Mouse (Mus musculus): ENCODE data around the gene Traf2.
A peak's percentile ranks its signal among the peaks of the same experiment; 100 is the strongest.

Gene Traf2

GRCm38 (mm10) chr2:25492988-25493387, 53.8 kb downstream of the Traf2 start:
- no peak for DNase-seq

GRCm38 (mm10) chr2:25488671-25489068, 58.1 kb downstream of the Traf2 start:
- DNase-seq, result no peak

GRCm38 (mm10) chr2:25487965-25488670, 58.6 kb downstream of the Traf2 start:
- peak; percentile 39 for DNase-seq

DNA sequence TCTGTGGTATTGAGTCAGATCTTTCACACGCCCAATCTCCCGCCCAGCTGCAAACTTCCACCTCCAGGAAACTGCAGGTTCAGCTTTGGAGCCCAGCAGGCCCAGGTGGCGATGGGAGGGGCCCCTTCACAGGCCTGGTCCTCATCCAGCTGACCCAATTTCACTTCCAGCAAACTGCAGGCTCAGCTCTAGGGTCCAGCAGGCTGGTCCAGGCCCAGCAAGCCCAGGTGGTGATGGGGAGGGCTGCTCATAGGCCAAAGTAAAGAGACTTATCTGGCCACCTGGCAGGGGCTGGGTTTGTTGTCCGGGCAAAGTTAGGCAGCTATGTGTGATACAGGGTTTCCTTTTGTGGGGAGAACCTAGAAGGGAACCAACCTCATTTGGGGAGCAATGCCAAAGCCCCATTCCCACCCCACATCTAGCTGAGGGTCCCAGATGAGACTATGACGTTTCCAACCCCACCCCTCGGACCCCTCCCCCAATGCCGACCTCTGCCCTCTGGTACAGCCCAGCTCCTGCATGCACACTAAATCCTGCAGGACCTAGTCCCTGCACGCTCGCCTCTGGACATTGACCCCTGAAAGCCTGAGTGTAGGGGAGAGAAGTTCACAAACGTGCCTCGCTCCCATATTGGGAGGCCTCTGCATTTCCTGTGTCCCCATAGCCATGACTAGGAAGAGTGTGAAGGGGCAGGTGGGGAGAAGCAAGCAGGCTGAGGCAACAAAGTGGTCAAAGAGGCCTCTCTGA, 61.7 kb downstream of the Traf2 start:
- peak; percentile 46 for DNase-seq

- peak; percentile 74 for DNase-seq
These were observed 63.8 kb downstream of the Traf2 start for GRCm38 (mm10) chr2:25482969-25483368.

GRCm38 (mm10) chr2:25480541-25480940, 66.2 kb downstream of the Traf2 start:
- no peak for DNase-seq

DNA sequence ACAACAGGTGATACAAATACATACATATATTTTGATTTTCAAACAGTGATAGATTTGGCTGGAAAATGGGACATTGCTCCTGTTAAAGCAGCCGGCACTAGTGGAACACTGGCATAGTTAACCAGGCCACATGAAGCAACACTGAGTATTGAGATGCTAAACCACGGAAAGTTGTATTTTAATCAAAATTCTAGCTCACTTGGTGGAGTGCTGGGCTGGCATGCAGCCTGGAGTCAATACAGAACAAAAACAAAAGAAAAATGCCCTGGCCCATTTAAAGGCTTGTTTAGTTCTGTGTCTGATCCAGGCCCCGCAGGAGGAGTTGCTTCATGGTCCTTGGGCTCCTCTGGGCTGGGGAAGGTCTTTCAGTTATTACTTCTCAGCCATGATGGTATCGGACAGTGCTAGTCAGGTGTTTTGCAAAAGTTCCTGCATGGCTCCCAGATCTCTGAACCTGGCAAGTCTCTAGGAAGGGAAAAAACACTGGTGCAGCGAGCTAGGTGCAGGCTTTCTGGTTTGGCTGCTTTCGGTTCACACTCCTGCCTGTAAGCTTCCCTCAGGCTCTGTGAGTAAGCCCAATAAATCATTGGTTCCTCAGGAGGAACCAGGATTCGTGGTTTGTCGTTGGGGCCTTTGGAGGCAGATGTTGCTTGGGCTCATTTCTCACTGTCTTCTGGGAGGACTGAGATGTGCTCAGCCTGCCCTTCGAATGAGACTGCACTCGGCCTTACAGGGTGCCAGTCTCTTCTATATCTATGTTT, 67.0 kb downstream of the Traf2 start:
- no peak for DNase-seq

DNA sequence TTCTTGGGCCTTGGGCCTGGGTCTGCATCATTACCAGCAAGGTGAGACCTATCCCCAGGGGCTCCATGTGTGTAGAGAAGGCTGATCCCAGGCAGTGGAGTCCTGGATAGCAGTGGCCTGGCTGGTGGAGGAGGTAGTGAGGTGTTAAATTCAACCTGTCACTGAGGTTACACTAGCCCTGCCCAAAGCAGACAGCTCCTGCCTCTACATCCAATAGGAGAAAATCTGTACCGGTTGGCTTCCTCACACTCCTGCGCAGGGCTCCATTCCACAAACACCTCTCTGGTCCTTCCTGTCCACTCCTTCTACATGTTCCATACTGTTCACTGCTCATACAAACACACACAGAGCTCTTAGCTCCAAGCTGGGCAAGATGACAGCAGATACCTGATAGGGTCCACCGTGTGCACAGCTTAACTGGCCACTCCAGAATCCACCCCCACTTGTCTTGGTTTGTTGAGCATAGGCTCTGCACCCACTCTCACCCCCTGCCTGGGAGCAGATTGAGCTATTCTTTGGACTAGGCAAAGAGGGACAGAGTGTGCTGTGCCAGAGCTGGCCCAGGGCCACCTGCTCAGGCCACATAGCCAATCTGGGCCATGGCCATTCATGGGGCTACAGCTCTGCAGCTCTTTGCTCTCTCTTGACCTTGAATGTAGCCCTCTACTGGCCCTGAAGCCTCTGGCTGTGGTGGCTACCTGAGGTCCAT, 68.6 kb downstream of the Traf2 start:
- DNase-seq, result no peak

DNA sequence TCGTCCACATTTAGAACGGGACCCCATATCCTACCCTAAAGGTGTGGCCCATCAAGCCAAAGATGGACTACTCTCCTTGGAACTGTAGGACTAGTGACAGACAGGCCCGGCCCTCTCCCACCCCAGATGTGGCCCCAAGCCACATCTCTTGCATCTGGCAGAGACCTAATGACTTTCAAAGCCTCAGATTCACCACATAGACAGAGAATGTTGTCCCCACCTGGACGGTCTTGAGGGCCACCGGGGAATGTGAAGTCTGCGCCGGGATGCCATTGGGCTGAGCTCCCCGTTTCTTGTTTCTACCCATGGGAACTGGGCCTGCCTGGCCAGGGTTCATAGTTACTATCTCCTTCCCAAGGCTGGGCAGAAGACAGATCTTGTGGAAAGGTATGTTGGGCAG, 69.2 kb downstream of the Traf2 start:
- DNase-seq, result no peak

DNA sequence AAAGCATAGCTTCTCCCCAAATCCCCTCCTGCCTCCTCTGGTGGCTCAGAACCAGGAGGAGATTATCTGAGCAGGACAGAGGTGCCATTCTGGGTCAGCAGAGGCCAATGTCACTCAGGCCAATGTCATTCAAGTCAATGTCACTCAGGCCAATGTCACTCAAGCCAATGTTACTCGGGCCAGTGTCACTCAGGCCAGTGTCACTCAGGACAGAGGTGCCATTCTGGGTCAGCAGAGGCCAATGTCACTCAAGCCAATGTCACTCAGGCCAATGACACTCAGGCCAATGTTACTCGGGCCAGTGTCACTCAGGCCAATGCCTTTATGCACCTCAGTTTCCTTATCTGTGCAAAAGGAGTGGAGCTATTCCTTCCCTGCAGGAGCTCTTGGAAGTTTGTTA, 74.2 kb downstream of the Traf2 start:
- DNase-seq, result no peak

- DNase-seq, result no peak
These were observed 76.8 kb downstream of the Traf2 start, which contains the start of gene Ptgds for GRCm38 (mm10) chr2:25469969-25470368. Ptgds (minus strand) TSS chr2:25470046.

DNA sequence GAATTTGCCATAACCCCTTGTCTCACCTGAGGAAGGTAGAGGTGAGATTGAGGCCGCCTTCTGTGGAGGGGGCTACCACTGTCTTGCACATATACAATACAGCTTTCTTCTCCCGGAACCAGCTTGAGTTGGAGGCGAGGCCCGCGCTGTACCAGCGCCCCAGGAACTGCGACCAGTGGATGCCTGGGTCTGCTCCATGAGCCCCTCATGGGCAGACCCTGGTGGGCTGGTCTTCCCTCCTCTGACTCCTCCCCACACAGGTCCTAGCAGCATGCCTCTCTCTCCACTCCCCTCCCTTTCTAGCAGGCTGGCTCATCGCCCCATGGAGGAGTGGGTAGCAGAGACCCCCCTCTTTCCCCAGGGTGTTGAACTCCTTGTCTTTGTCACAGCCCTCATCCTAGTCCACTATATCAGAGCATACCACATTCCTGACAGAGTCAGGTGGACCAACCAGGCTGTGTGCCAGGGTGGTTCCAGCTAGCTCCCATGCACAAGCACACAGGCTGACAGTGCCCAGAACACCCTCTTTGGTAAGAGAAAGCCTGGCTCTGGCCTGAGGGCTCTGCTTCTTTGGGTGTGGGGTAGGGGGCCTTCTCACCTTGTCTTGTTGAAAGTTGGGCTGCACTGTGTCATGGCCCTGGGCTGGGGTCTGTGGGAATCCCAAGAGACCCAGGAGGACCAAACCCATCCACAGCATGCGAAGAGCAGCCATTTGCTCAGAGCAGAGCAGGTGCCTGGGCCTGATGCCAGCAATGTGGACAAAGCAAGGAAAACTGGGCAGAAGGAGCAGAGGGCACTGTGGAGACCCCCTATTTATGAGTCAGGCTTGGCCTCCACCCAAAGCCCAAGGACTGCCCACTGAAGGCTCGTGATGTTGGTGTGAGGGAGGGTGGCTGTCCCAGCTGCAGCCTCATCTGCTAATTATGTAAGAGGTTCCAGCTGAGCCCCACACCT, 77.5 kb downstream of the Traf2 start:
- DNase-seq, result no peak

All from liver (tissue).